In genomic region chr2:67226299-67226698, GRCm38 (mm10) we compare ENCODE assay signal across 12 mouse cellular contexts.
DNase-seq lines count a peak whose midpoint lies in the region; ATAC-seq and TF ChIP-seq lines count a peak whose summit lies in the region.
"Had no signal": no experiment of that assay in that cellular context is flagged by ENCODE, and none has a peak within 500 bp of the region (broad histone marks: within the 10 kb centered on the region; RNA-seq: fewer than 3 reads in every experiment).

No protein-coding gene starts in this region.

- no peak for DNase-seq in forebrain, embryonic 11.5 days (ENCODE audit: low spot score)
- no peak for DNase-seq in layer of hippocampus, adult 2 months (ENCODE audit: low spot score in 2 of 2)
- no peak for DNase-seq in layer of hippocampus, postnatal 25 days (ENCODE audit: extremely low spot score in 1 of 2, low spot score in 1 of 2)
- peak; percentile 18 for DNase-seq in embryo, embryonic 10.5 days (ENCODE audit: low spot score)
- no peak for DNase-seq in ovary, adult 18-20 months (ENCODE audit: low spot score)
- no peak for DNase-seq in thymus, postnatal 14 days
- DNase-seq: kidney, adult 18-20 months had no signal

- no peak overlapping the region for H3K27ac ChIP-seq in forebrain, embryonic 11.5 days (ENCODE audit: low read depth, low read length)
- H3K27ac ChIP-seq in forebrain, embryonic 13.5 days, result no peak overlapping the region
- H3K27ac ChIP-seq in layer of hippocampus, adult 2 months, result no peak overlapping the region
- H3K27ac ChIP-seq: embryonic facial prominence, embryonic 15.5 days; heart, embryonic 15.5 days; lung, embryonic 15.5 days had no signal

- no peak overlapping the region for H3K9ac ChIP-seq in forebrain, embryonic 11.5 days (ENCODE audit: low read length)
- no peak overlapping the region for H3K9ac ChIP-seq in forebrain, embryonic 13.5 days
- H3K9ac ChIP-seq: embryonic facial prominence, embryonic 15.5 days; heart, embryonic 15.5 days; lung, embryonic 15.5 days had no signal

- no peak overlapping the region for H3K4me2 ChIP-seq in forebrain, embryonic 11.5 days (ENCODE audit: low read depth, low read length, severe bottlenecking)
- H3K4me2 ChIP-seq in forebrain, embryonic 13.5 days, result no peak overlapping the region
- H3K4me2 ChIP-seq: embryonic facial prominence, embryonic 15.5 days; heart, embryonic 15.5 days; lung, embryonic 15.5 days had no signal

- 86% methylated on average over 2 of the region's 2 CpGs for WGBS in forebrain, embryonic 11.5 days
- WGBS in forebrain, embryonic 13.5 days, result 86% methylated on average over 2 of the region's 2 CpGs

- no peaks in the 10 kb centered on the region for H3K4me1 ChIP-seq in forebrain, embryonic 11.5 days (replicated peaks; ENCODE audit: control insufficient read depth, insufficient read depth, low read length)
- no peaks in the 10 kb centered on the region for H3K4me1 ChIP-seq in forebrain, embryonic 13.5 days
- H3K4me1 ChIP-seq in E14TG2a.4 (replicated peaks; ENCODE audit: low read depth, low read length), result no peaks in the 10 kb centered on the region
- H3K4me1 ChIP-seq: embryonic facial prominence, embryonic 15.5 days; heart, embryonic 15.5 days; lung, embryonic 15.5 days had no signal

- no peaks in the 10 kb centered on the region for H3K9me3 ChIP-seq in forebrain, embryonic 11.5 days (ENCODE audit: control insufficient read depth, low read length)
- H3K9me3 ChIP-seq in forebrain, embryonic 13.5 days (replicated peaks), result no peaks in the 10 kb centered on the region
- no peaks in the 10 kb centered on the region for H3K9me3 ChIP-seq in E14TG2a.4 (ENCODE audit: low read length)
- H3K9me3 ChIP-seq: embryonic facial prominence, embryonic 15.5 days; heart, embryonic 15.5 days; lung, embryonic 15.5 days had no signal

- TF ChIP-seq CTCF in layer of hippocampus, adult 2 months (conservative IDR thresholded peaks at IDR 0.05), result peak; percentile 71
- peak; percentile 21 for TF ChIP-seq CTCF in E14TG2a.4 (conservative IDR thresholded peaks at IDR 0.05; ENCODE audit: low read length)

- no peak overlapping the region for H3K4me3 ChIP-seq in forebrain, embryonic 11.5 days (ENCODE audit: low read depth, low read length)
- H3K4me3 ChIP-seq in forebrain, embryonic 13.5 days, result no peak overlapping the region
- H3K4me3 ChIP-seq in layer of hippocampus, adult 2 months, result no peak overlapping the region
- no peak overlapping the region for H3K4me3 ChIP-seq in E14TG2a.4 (replicated peaks; ENCODE audit: low read length)
- H3K4me3 ChIP-seq: embryonic facial prominence, embryonic 15.5 days; heart, embryonic 15.5 days; lung, embryonic 15.5 days had no signal

- 0 out of 2 replicates have a peak, but pooled peaks have one; percentile 64 for ATAC-seq in forebrain, embryonic 11.5 days (replicated peaks; ENCODE audit: low FRiP score)
- ATAC-seq in forebrain, embryonic 13.5 days, result no peak; the same call in 1 of the 2 replicates

- H3K27me3 ChIP-seq in forebrain, embryonic 11.5 days (ENCODE audit: control insufficient read depth, insufficient read depth, low read length), result no peaks in the 10 kb centered on the region
- H3K27me3 ChIP-seq in forebrain, embryonic 13.5 days, result no peaks in the 10 kb centered on the region
- H3K27me3 ChIP-seq in E14TG2a.4 (ENCODE audit: insufficient read depth, low read length), result no peaks in the 10 kb centered on the region
- H3K27me3 ChIP-seq: embryonic facial prominence, embryonic 15.5 days; heart, embryonic 15.5 days; lung, embryonic 15.5 days had no signal

- H3K36me3 ChIP-seq in forebrain, embryonic 11.5 days (ENCODE audit: control insufficient read depth, insufficient read depth, low read length), result no peaks in the 10 kb centered on the region
- H3K36me3 ChIP-seq in forebrain, embryonic 13.5 days (ENCODE audit: poor library complexity, severe bottlenecking), result no peaks in the 10 kb centered on the region
- no peaks in the 10 kb centered on the region for H3K36me3 ChIP-seq in E14TG2a.4 (ENCODE audit: insufficient read depth, low read length)
- H3K36me3 ChIP-seq: embryonic facial prominence, embryonic 15.5 days; heart, embryonic 15.5 days; lung, embryonic 15.5 days had no signal
